Mouse (Mus musculus): Measurements from ENCODE around the gene Lrrfip1. TPM values are rescaled to one million over a fixed set of nuclear protein-coding genes. Genes with fewer than 3 reads are reported as not detected.

The Lrrfip1 gene
- polyA plus RNA-seq, 1 experiment = 83.3 TPM

DNA sequence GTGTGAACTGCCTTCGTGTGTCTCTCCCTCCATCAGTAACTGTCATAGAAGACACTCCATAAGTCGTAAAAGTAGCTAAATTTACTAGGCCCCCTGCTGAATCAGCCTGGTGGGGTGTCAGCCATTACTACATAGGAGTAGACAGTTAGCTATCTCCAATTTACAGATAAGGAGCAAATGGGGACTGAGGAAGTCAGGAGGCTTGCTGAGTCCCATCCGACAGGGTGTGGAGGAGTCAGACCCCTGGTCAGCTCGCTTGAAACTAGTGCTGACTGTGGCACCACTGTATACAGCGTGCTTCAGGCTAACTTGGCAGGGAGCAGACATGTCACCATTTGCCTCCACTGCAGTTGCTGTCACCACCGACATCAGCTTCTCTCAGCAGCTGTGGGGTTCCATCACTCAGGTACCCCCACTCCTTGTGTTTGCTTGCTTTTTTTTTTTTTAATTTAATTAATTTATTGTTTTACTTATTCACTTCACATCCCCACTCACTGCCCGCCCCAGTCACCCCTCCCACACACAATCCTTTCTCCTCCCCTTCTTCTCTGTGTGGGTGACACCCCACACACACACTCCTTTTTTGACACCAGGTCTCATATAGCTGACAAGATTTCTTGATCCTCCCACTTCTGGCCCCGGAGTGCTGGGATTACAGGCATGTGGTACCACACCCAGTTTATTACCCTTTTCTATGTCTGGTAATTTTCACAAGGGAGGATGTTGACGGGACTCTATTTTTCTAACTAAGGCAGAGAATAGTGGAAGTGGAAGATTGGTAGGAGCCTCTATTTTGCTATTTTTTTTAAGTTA lies 61.5 kb downstream of the Lrrfip1 start:
- no peak for TF ChIP-seq POLR2A (IDR thresholded peaks at IDR 0.05; ENCODE audit: insufficient read length, low read depth)
- TF ChIP-seq MYOD1 (IDR thresholded peaks at IDR 0.05; ENCODE audit: control insufficient read depth in 1 of 3, insufficient read length in 2 of 3, low read depth in 2 of 3) = peak in 2 of 3 experiments; percentile 49 to 84
- no peak for TF ChIP-seq SRF (IDR thresholded peaks at IDR 0.05; ENCODE audit: control insufficient read depth, insufficient read length, low read depth)
- TF ChIP-seq MAX (IDR thresholded peaks at IDR 0.05; ENCODE audit: low read depth) = no peak
- peak in 2 of 3 experiments; percentile 47 to 70 for TF ChIP-seq MYOG (IDR thresholded peaks at IDR 0.05; ENCODE audit: control insufficient read depth in 1 of 3, insufficient read depth in 1 of 3, insufficient read length in 2 of 3, low read depth in 2 of 3)
- TF ChIP-seq TCF12 (IDR thresholded peaks at IDR 0.05; ENCODE audit: insufficient read depth, poor library complexity, severe bottlenecking) = no peak
- no peak for TF ChIP-seq TCF3 (IDR thresholded peaks at IDR 0.05; ENCODE audit: insufficient read length, low read depth)
- no peak for TF ChIP-seq CEBPB (IDR thresholded peaks at IDR 0.05; ENCODE audit: insufficient read depth, poor library complexity, severe bottlenecking)
- no peak for TF ChIP-seq USF1 (IDR thresholded peaks at IDR 0.05; ENCODE audit: low read depth)
- H3K27me3 ChIP-seq (ENCODE audit: control insufficient read depth, insufficient read depth, insufficient read length) = no peaks in the 10 kb centered on the region
- peak overlapping the region; percentile 70 for H3K4me2 ChIP-seq (ENCODE audit: low read depth)
- peaks cover 100% of the 10 kb centered on the region for H3K79me2 ChIP-seq (ENCODE audit: control insufficient read depth, insufficient read depth)
- H3ac ChIP-seq (ENCODE audit: control insufficient read depth, insufficient read length) = no peak overlapping the region
- H3K4me3 ChIP-seq = no peak overlapping the region
- no peaks in the 10 kb centered on the region for H3K36me3 ChIP-seq (ENCODE audit: control insufficient read depth, insufficient read depth)

DNA sequence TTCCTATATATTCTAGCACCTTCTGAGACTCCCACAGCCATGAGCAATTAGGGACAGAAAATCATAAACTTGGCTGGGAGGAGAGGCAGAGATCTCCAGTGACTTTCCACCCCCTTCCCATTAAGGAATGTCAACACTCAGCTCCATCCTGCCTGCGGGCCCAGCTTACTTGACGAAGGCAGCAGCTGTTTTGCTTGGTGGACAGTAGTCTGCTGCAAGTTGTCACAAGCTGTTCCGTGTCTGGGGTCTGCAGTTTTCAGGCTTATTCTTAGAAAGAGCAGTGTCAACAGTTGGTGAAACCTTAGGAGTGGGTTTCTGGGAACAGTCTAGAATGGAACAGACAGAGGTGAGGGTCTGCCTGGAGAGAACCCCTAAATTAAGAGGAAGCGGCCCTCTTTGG lies 62.6 kb downstream of the Lrrfip1 start:
- Histone ChIP-seq H3K4me2 (ENCODE audit: low read depth) (peak overlapping the region; percentile 70), H3K27me3 (ENCODE audit: control insufficient read depth, insufficient read depth, insufficient read length) (no peaks in the 10 kb centered on the region), H3K79me2 (ENCODE audit: control insufficient read depth, insufficient read depth) (peaks cover 100% of the 10 kb centered on the region), H3K36me3 (ENCODE audit: control insufficient read depth, insufficient read depth) (no peaks in the 10 kb centered on the region), H3ac (ENCODE audit: control insufficient read depth, insufficient read length) (no peak overlapping the region), H3K4me3 (no peak overlapping the region)
- TF ChIP-seq POLR2A (IDR thresholded peaks at IDR 0.05; ENCODE audit: insufficient read length, low read depth) (no peak), TCF12 (IDR thresholded peaks at IDR 0.05; ENCODE audit: insufficient read depth, poor library complexity, severe bottlenecking) (peak; percentile 33), MYOG (IDR thresholded peaks at IDR 0.05; ENCODE audit: control insufficient read depth in 1 of 3, insufficient read depth in 1 of 3, insufficient read length in 2 of 3, low read depth in 2 of 3) (peak; percentile 44 to 92 (median 69)), MYOD1 (IDR thresholded peaks at IDR 0.05; ENCODE audit: control insufficient read depth in 1 of 3, insufficient read length in 2 of 3, low read depth in 2 of 3) (peak in 2 of 3 experiments; percentile 81 to 94), TCF3 (IDR thresholded peaks at IDR 0.05; ENCODE audit: insufficient read length, low read depth) (peak; percentile 48), POLR2AphosphoS2 (IDR thresholded peaks at IDR 0.05; ENCODE audit: insufficient read length, low read depth) (no peak), USF1 (IDR thresholded peaks at IDR 0.05; ENCODE audit: low read depth) (no peak)

- Histone ChIP-seq H3K4me2 (ENCODE audit: low read depth) (peak overlapping the region; percentile 70), H3K4me3 (no peak overlapping the region), H3K27me3 (ENCODE audit: control insufficient read depth, insufficient read depth, insufficient read length) (no peaks in the 10 kb centered on the region)
Measured at GRCm38 (mm10) chr1:91062363-91062762, 63.8 kb downstream of the Lrrfip1 start.

GRCm38 (mm10) chr1:91064053-91064452 lies 65.5 kb downstream of the Lrrfip1 start:
- no peak for TF ChIP-seq POLR2A (IDR thresholded peaks at IDR 0.05; ENCODE audit: insufficient read length, low read depth)
- TF ChIP-seq REST (IDR thresholded peaks at IDR 0.05; ENCODE audit: insufficient read depth, insufficient read length) = no peak
- no peak for TF ChIP-seq E2F4 (IDR thresholded peaks at IDR 0.05; ENCODE audit: insufficient read depth)
- TF ChIP-seq TCF3 (IDR thresholded peaks at IDR 0.05; ENCODE audit: insufficient read length, low read depth) = no peak
- peak in 2 of 3 experiments; percentile 61 to 68 for TF ChIP-seq MYOG (IDR thresholded peaks at IDR 0.05; ENCODE audit: control insufficient read depth in 1 of 3, insufficient read depth in 1 of 3, insufficient read length in 2 of 3, low read depth in 2 of 3)
- TF ChIP-seq SRF (IDR thresholded peaks at IDR 0.05; ENCODE audit: control insufficient read depth, insufficient read length, low read depth) = no peak
- peak in 1 of 3 experiments; percentile 30 for TF ChIP-seq MYOD1 (IDR thresholded peaks at IDR 0.05; ENCODE audit: control insufficient read depth in 1 of 3, insufficient read length in 2 of 3, low read depth in 2 of 3)
- TF ChIP-seq POLR2AphosphoS2 (IDR thresholded peaks at IDR 0.05; ENCODE audit: insufficient read length, low read depth) = no peak
- peak; percentile 63 for TF ChIP-seq TCF12 (IDR thresholded peaks at IDR 0.05; ENCODE audit: insufficient read depth, poor library complexity, severe bottlenecking)
- no peak for TF ChIP-seq MAX (IDR thresholded peaks at IDR 0.05; ENCODE audit: low read depth)
- TF ChIP-seq USF1 (IDR thresholded peaks at IDR 0.05; ENCODE audit: low read depth) = no peak
- TF ChIP-seq CEBPB (IDR thresholded peaks at IDR 0.05; ENCODE audit: insufficient read depth, poor library complexity, severe bottlenecking) = no peak
- Histone ChIP-seq H3K27me3 (ENCODE audit: control insufficient read depth, insufficient read depth, insufficient read length) (no peaks in the 10 kb centered on the region), H3ac (ENCODE audit: control insufficient read depth, insufficient read length) (no peak overlapping the region), H3K36me3 (ENCODE audit: control insufficient read depth, insufficient read depth) (no peaks in the 10 kb centered on the region), H3K4me3 (no peak overlapping the region), H3K4me2 (ENCODE audit: low read depth) (peak overlapping the region; percentile 55), H3K79me2 (ENCODE audit: control insufficient read depth, insufficient read depth) (peaks cover 100% of the 10 kb centered on the region)

More at GRCm38 (mm10) chr1:91062363-91062762, 63.8 kb downstream of the Lrrfip1 start:
- peaks cover 100% of the 10 kb centered on the region for H3K79me2 ChIP-seq (ENCODE audit: control insufficient read depth, insufficient read depth)
- H3ac ChIP-seq (ENCODE audit: control insufficient read depth, insufficient read length) = no peak overlapping the region
- TF ChIP-seq E2F4 (IDR thresholded peaks at IDR 0.05; ENCODE audit: insufficient read depth) (no peak), TCF12 (IDR thresholded peaks at IDR 0.05; ENCODE audit: insufficient read depth, poor library complexity, severe bottlenecking) (no peak), SRF (IDR thresholded peaks at IDR 0.05; ENCODE audit: control insufficient read depth, insufficient read length, low read depth) (no peak), USF1 (IDR thresholded peaks at IDR 0.05; ENCODE audit: low read depth) (no peak), MYOD1 (IDR thresholded peaks at IDR 0.05; ENCODE audit: control insufficient read depth in 1 of 3, insufficient read length in 2 of 3, low read depth in 2 of 3) (peak in 2 of 3 experiments; percentile 18 to 41), POLR2A (IDR thresholded peaks at IDR 0.05; ENCODE audit: insufficient read length, low read depth) (no peak), TCF3 (IDR thresholded peaks at IDR 0.05; ENCODE audit: insufficient read length, low read depth) (no peak)
- no peaks in the 10 kb centered on the region for H3K36me3 ChIP-seq (ENCODE audit: control insufficient read depth, insufficient read depth)
